Mouse (Mus musculus) brain, embryonic 14.5 days (tissue): ENCODE data around the gene Themis3.

Experiments used
- CTCF ChIP-seq: fragments of 200-500 bp; IDR thresholded peaks from 2 replicates; pipeline ENCODE4 v1.5.1; 2012; ENCODE audit warnings: inconsistent platforms, mild to moderate bottlenecking, moderate library complexity, borderline replicate concordance; ENCODE audit not compliant: insufficient read depth, insufficient read length; ENCODE audit errors: extremely low read depth
- POLR2A ChIP-seq: fragments of 200-500 bp; IDR thresholded peaks from 2 replicates; pipeline ENCODE4 v1.6.1; 2012; ENCODE audit warnings: mild to moderate bottlenecking, inconsistent platforms, borderline replicate concordance; ENCODE audit not compliant: poor library complexity, insufficient read depth, insufficient read length, severe bottlenecking; ENCODE audit errors: extremely low read depth

- TF ChIP-seq POLR2A, result no peak
- TF ChIP-seq CTCF, result no peak
Measured at GRCm38 (mm10) chr17:66619255-66619826, 24.9 kb upstream of the Themis3 start.
